In genomic region chr16:72215360-72216013, GRCm38 (mm10) we compare ENCODE assay signal across 8 mouse cellular contexts.
A peak's percentile ranks its signal among the peaks of the same experiment; 100 is the strongest.
DNase-seq lines count a peak whose midpoint lies in the region; ATAC-seq and TF ChIP-seq lines count a peak whose summit lies in the region.

No protein-coding gene starts in this region.

- no peak for TF ChIP-seq POLR2A in heart, adult 2 months (IDR thresholded peaks at IDR 0.05; ENCODE audit: insufficient read depth, low read depth, low read length)
- TF ChIP-seq POLR2A in thymus, adult 2 months (IDR thresholded peaks at IDR 0.05; ENCODE audit: control insufficient read depth, extremely low read depth, insufficient read depth, low read length, poor library complexity), result no peak

- peak in 1 of 2 experiments; percentile 20 for DNase-seq in heart, adult 2 months
- DNase-seq in heart, postnatal 25 days (ENCODE audit: low spot score), result no peak
- DNase-seq in cerebellum, postnatal 25 days, result peak; percentile 31 to 68
- peak; percentile 33 to 82 for DNase-seq in frontal cortex, postnatal 14 days (ENCODE audit: low spot score in 2 of 2)
- DNase-seq in thymus, adult 2 months, result no peak

- intact Hi-C loops in heart, adult 2 months (cut with DNase I), result no loop called here
- intact Hi-C loops in heart, postnatal 25 days (cut with DNase I), result loop anchor here (5.0 kb wide), 1 partner anchor 968 kb away; no protein-coding TSS in a partner anchor

- 27% methylated on average over 15 of the region's 15 CpGs for WGBS in heart, adult 2 months
- 40% methylated on average over 15 of the region's 15 CpGs for WGBS in kidney, embryonic 16.5 days
- 45% methylated on average over 15 of the region's 15 CpGs for WGBS in limb, embryonic 12.5 days
- WGBS in neural tube, embryonic 12.5 days, result 45% methylated on average over 15 of the region's 15 CpGs
- WGBS in thymus, adult 2 months, result 60% methylated on average over 15 of the region's 15 CpGs

- no peaks in the 10 kb centered on the region for H3K36me3 ChIP-seq in heart, adult 2 months (ENCODE audit: control insufficient read depth, insufficient read depth, low read length)
- no peaks in the 10 kb centered on the region for H3K36me3 ChIP-seq in kidney, embryonic 16.5 days (ENCODE audit: insufficient read depth, low read length)
- H3K36me3 ChIP-seq in limb, embryonic 12.5 days, result no peaks in the 10 kb centered on the region
- H3K36me3 ChIP-seq in neural tube, embryonic 12.5 days, result no peaks in the 10 kb centered on the region
- no peaks in the 10 kb centered on the region for H3K36me3 ChIP-seq in thymus, adult 2 months (ENCODE audit: control insufficient read depth, insufficient read depth, low read length)

- no peak overlapping the region for H3K27ac ChIP-seq in heart, adult 2 months
- H3K27ac ChIP-seq in kidney, embryonic 16.5 days (ENCODE audit: low read length), result no peak overlapping the region
- H3K27ac ChIP-seq in limb, embryonic 12.5 days, result no peak overlapping the region
- no peak overlapping the region for H3K27ac ChIP-seq in neural tube, embryonic 12.5 days
- H3K27ac ChIP-seq in thymus, adult 2 months (ENCODE audit: control insufficient read depth, insufficient read depth, low read length), result no peak overlapping the region

- H3K79me2 ChIP-seq in heart, adult 2 months (replicated peaks; ENCODE audit: control insufficient read depth, insufficient read depth, low read length), result no peaks in the 10 kb centered on the region

- ATAC-seq in kidney, embryonic 16.5 days (ENCODE audit: low FRiP score, low TSS enrichment), result no peak
- ATAC-seq in limb, embryonic 12.5 days (ENCODE audit: insufficient number of reproducible peaks, insufficient read depth, low FRiP score, low TSS enrichment, low read depth), result no peak
- 0 out of 2 replicates have a peak, but pooled peaks have one; percentile 25 for ATAC-seq in neural tube, embryonic 12.5 days (ENCODE audit: low FRiP score, low read depth)

- TF ChIP-seq CTCF in heart, adult 2 months (IDR thresholded peaks at IDR 0.05), result peak; percentile 78
- no peak for TF ChIP-seq CTCF in thymus, adult 2 months (IDR thresholded peaks at IDR 0.05; ENCODE audit: borderline replicate concordance, control insufficient read depth, extremely low read depth, insufficient read depth, low read length, poor library complexity)

- H3K4me3 ChIP-seq in heart, adult 2 months, result no peak overlapping the region
- peak overlapping the region; percentile 26; the same call in 1 of the 2 replicates for H3K4me3 ChIP-seq in kidney, embryonic 16.5 days (ENCODE audit: low read length)
- H3K4me3 ChIP-seq in limb, embryonic 12.5 days (replicated peaks), result no peak overlapping the region
- no peak overlapping the region for H3K4me3 ChIP-seq in neural tube, embryonic 12.5 days
- H3K4me3 ChIP-seq in thymus, adult 2 months (ENCODE audit: control insufficient read depth, insufficient read depth, low read length), result no peak overlapping the region

- no peaks in the 10 kb centered on the region for H3K9me3 ChIP-seq in kidney, embryonic 16.5 days (ENCODE audit: low read length)
- no peaks in the 10 kb centered on the region for H3K9me3 ChIP-seq in limb, embryonic 12.5 days
- H3K9me3 ChIP-seq in neural tube, embryonic 12.5 days, result no peaks in the 10 kb centered on the region

- no peaks in the 10 kb centered on the region for H3K4me1 ChIP-seq in heart, adult 2 months (ENCODE audit: control insufficient read depth, insufficient read depth, low read length)
- H3K4me1 ChIP-seq in kidney, embryonic 16.5 days (ENCODE audit: insufficient read depth, low read length), result no peaks in the 10 kb centered on the region
- H3K4me1 ChIP-seq in limb, embryonic 12.5 days (replicated peaks), result no peaks in the 10 kb centered on the region
- H3K4me1 ChIP-seq in neural tube, embryonic 12.5 days, result no peaks in the 10 kb centered on the region
- no peaks in the 10 kb centered on the region for H3K4me1 ChIP-seq in thymus, adult 2 months (replicated peaks; ENCODE audit: control insufficient read depth, insufficient read depth, low read length)

- H3K27me3 ChIP-seq in heart, adult 2 months (ENCODE audit: control insufficient read depth, insufficient read depth, low read length), result no peaks in the 10 kb centered on the region
- H3K27me3 ChIP-seq in kidney, embryonic 16.5 days (ENCODE audit: insufficient read depth, low read length), result no peaks in the 10 kb centered on the region
- no peaks in the 10 kb centered on the region for H3K27me3 ChIP-seq in limb, embryonic 12.5 days
- no peaks in the 10 kb centered on the region for H3K27me3 ChIP-seq in neural tube, embryonic 12.5 days (replicated peaks)
- no peaks in the 10 kb centered on the region for H3K27me3 ChIP-seq in thymus, adult 2 months (ENCODE audit: control insufficient read depth, insufficient read depth, low read length)

- peak overlapping the region; percentile 46 for H3K4me2 ChIP-seq in kidney, embryonic 16.5 days (replicated peaks; ENCODE audit: low read depth, low read length)
- H3K4me2 ChIP-seq in limb, embryonic 12.5 days, result peak overlapping the region; percentile 35
- peak overlapping the region; percentile 43 for H3K4me2 ChIP-seq in neural tube, embryonic 12.5 days (replicated peaks)

- no peak overlapping the region for H3K9ac ChIP-seq in heart, adult 2 months (ENCODE audit: low read depth, low read length)
- no peak overlapping the region for H3K9ac ChIP-seq in kidney, embryonic 16.5 days (replicated peaks; ENCODE audit: low read length)
- no peak overlapping the region for H3K9ac ChIP-seq in limb, embryonic 12.5 days (replicated peaks)
- H3K9ac ChIP-seq in neural tube, embryonic 12.5 days, result no peak overlapping the region

- no peak for TF ChIP-seq EP300 in heart, adult 2 months (IDR thresholded peaks at IDR 0.05; ENCODE audit: insufficient read depth, low read depth, low read length)

Comparison
In these comparisons a context has a peak if more than half of its experiments do, and no peak if none do; other contexts are left out.
1. DNase-seq: peak in cerebellum, postnatal 25 days (2 of 2) and frontal cortex, postnatal 14 days (2 of 2); none in heart, postnatal 25 days (single experiment) and thymus, adult 2 months (single experiment).
2. Peak in every context shown above with its lines, with median percentiles within 50 percentile points of each other: H3K4me2 ChIP-seq.